Mouse (Mus musculus): Measurements from ENCODE around the gene Fzd4.

DNA sequence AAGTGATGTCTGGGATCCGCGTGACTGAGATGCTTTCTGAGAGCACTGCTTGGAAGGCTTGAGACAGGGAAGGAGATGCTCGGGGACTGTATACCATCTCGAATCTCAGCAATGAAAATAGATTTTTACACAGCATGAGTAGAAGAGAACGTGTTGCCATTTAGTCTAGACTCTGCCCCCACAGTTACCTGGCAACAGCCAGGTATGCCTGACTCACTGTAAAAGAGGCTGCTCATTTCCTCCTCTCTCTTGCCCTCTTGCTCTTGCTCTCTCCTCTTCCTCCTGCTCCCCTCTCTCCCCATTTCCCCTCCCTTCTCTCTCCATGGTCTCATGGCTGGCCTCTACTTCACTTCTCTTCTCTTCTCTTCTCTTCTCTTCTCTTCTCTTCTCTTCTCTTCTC lies 20.5 kb downstream of the Fzd4 start:
- no peak for TF ChIP-seq ZC3H11A (IDR thresholded peaks at IDR 0.05; ENCODE audit: borderline replicate concordance, low read depth, low read length)
- no peak for TF ChIP-seq ZNF384 (IDR thresholded peaks at IDR 0.05; ENCODE audit: low read depth, low read length)
- TF ChIP-seq CHD2 (IDR thresholded peaks at IDR 0.05; ENCODE audit: low read depth, low read length) = no peak
- no peak for TF ChIP-seq HCFC1 (IDR thresholded peaks at IDR 0.05; ENCODE audit: borderline replicate concordance, insufficient read depth, low read length)
